14 mouse cellular contexts compared by ENCODE assay signal in the genomic region with DNA sequence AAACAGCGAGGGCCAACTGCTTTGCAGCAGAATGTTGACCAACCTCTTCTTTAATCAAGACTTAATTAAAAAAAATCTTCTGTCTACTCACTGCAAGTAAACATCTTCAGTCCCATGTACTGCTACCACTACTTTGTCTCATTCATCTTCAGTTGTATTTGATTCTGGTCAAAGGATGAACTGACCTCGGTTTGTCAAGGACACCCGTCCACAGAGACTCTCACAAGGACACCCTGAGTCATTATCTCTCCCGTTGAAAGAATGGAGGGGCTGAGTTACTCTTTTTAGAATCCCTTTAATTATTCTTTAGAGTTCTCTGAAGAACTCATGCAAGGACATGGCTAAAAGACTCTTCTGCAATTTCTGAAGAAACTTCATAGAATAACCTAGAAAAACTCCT. TPM values are rescaled to one million over a fixed set of nuclear protein-coding genes. Genes with fewer than 3 reads are reported as not detected.
DNase-seq lines count a peak whose midpoint lies in the region; ATAC-seq and TF ChIP-seq lines count a peak whose summit lies in the region.
"Had no signal": no experiment of that assay in that cellular context is flagged by ENCODE, and none has a peak within 500 bp of the region (broad histone marks: within the 10 kb centered on the region; RNA-seq: fewer than 3 reads in every experiment).

A gene (plus strand): TSS at position 319 of the 400 bp plus-strand sequence.

- intact Hi-C loops in heart, postnatal 36 days (cut with DNase I), result no loop called here

- DNase-seq in heart, adult 11 months, result no peak
- DNase-seq in lung, embryonic 14.5 days, result no peak
- DNase-seq in lung, postnatal 4 days, result no peak
- DNase-seq in adrenal gland, postnatal 14 days, result peak; percentile 62
- no peak for DNase-seq in heart, postnatal 36 days
- no peak for DNase-seq in spleen, postnatal 36 days (ENCODE audit: low spot score in 2 of 2)
- DNase-seq: cerebellum, postnatal 10 days; thymus, postnatal 36 days had no signal

- ATAC-seq in heart, embryonic 12.5 days (ENCODE audit: insufficient number of reproducible peaks, low FRiP score), result no peak
- ATAC-seq in lung, embryonic 14.5 days (ENCODE audit: insufficient read depth), result no peak
- no peak for ATAC-seq in erythroblast, adult 5-6 weeks (replicated peaks; ENCODE audit: low FRiP score, poor library complexity, severe bottlenecking)
- ATAC-seq: activated CD4-positive, CD25-positive, alpha-beta regulatory T cell, adult 4 months; forebrain, embryonic 14.5 days; hindbrain, embryonic 16.5 days had no signal

- TF ChIP-seq CTCF in lung, embryonic 14.5 days (IDR thresholded peaks at IDR 0.05; ENCODE audit: low read depth), result no peak

- H3K27ac ChIP-seq in heart, embryonic 12.5 days (ENCODE audit: poor library complexity, severe bottlenecking), result no peak within 1 kb of the TSS
- no peak within 1 kb of the TSS for H3K27ac ChIP-seq in lung, embryonic 14.5 days (ENCODE audit: low read depth)
- H3K27ac ChIP-seq: neural tube, embryonic 13.5 days had no signal

- H3K27me3 ChIP-seq in heart, embryonic 12.5 days (replicated peaks), result no peaks in the 10 kb centered on the region
- H3K27me3 ChIP-seq in lung, embryonic 14.5 days (ENCODE audit: insufficient read depth, low read length), result no peaks in the 10 kb centered on the region
- H3K27me3 ChIP-seq: neural tube, embryonic 13.5 days had no signal

- no peaks in the 10 kb centered on the region for H3K36me3 ChIP-seq in heart, embryonic 12.5 days
- no peaks in the 10 kb centered on the region for H3K36me3 ChIP-seq in lung, embryonic 14.5 days (ENCODE audit: insufficient read depth)
- H3K36me3 ChIP-seq: neural tube, embryonic 13.5 days had no signal

- 56% methylated on average over 4 of the region's 4 CpGs for WGBS in heart, embryonic 12.5 days
- WGBS in lung, embryonic 14.5 days, result 76% methylated on average over 4 of the region's 4 CpGs

- no peaks in the 10 kb centered on the region for H3K9me3 ChIP-seq in heart, embryonic 12.5 days (replicated peaks)
- H3K9me3 ChIP-seq in lung, embryonic 14.5 days (ENCODE audit: low read depth, low read length), result no peaks in the 10 kb centered on the region
- H3K9me3 ChIP-seq: neural tube, embryonic 13.5 days had no signal

- H3K4me3 ChIP-seq in heart, embryonic 12.5 days, result no peak within 1 kb of the TSS
- no peak within 1 kb of the TSS for H3K4me3 ChIP-seq in lung, embryonic 14.5 days (ENCODE audit: low read depth, low read length)
- H3K4me3 ChIP-seq: neural tube, embryonic 13.5 days had no signal

- H3K4me2 ChIP-seq in heart, embryonic 12.5 days, result no peak within 1 kb of the TSS
- H3K4me2 ChIP-seq in lung, embryonic 14.5 days, result no peak within 1 kb of the TSS
- H3K4me2 ChIP-seq: neural tube, embryonic 13.5 days had no signal

- peaks cover 5% of the 10 kb centered on the region; the same call in 1 of the 2 replicates for H3K4me1 ChIP-seq in heart, embryonic 12.5 days (replicated peaks)
- no peaks in the 10 kb centered on the region for H3K4me1 ChIP-seq in lung, embryonic 14.5 days (ENCODE audit: insufficient read depth)

- no peak within 1 kb of the TSS for H3K9ac ChIP-seq in heart, embryonic 12.5 days
- no peak within 1 kb of the TSS for H3K9ac ChIP-seq in lung, embryonic 14.5 days
- H3K9ac ChIP-seq: neural tube, embryonic 13.5 days had no signal

RNA-seq across cellular contexts. Expression of the gene that starts here (rescaled TPM):
- polyA plus RNA-seq in heart, embryonic 12.5 days (2016; fragmentation: Nextera tagmentation; extraction: Ambion mirVana), result 17.7 and 18.6 TPM in 2 replicates
- 13.3 and 17.0 TPM in 2 replicates for polyA plus RNA-seq in lung, embryonic 14.5 days (2014; fragmentation: Nextera tagmentation; extraction: Ambion mirVana)
- total RNA-seq in adrenal gland, postnatal 14 days (2021), result 163 and 175 TPM in 2 replicates
- 10 to 100 TPM; 10.2 to 11.2 TPM for total RNA-seq in heart, postnatal 36 days (2021)
- not detected in 2 replicates for total RNA-seq in erythroblast, adult 5-6 weeks (2015; ENCODE audit: low replicate concordance)
- 0.68 TPM in 1 of 2 replicates, not detected in the other for total RNA-seq in erythroblast, adult 5-6 weeks (2017; ENCODE audit: low replicate concordance)

Comparison
In these comparisons a context has a peak if more than half of its experiments do, and no peak if none do; other contexts are left out.
1. RNA of the gene that starts here (total RNA-seq): 163 to 175 TPM in adrenal gland, postnatal 14 days; 10.2 to 11.2 TPM in heart, postnatal 36 days and 0.68 TPM in erythroblast, adult 5-6 weeks; every median in the first group is over 10 times any median in the second.